Mouse (Mus musculus) hindbrain, embryonic 11.5 days (tissue): Measurements from ENCODE around the gene Mgat4e. TPM values are rescaled to one million over a fixed set of nuclear protein-coding genes. Genes with fewer than 3 reads are reported as not detected.

Experiments used
- ATAC-seq: fragments of 200-750 bp; cut with Nextera tagmentation; 2 replicates; pipeline ENCODE4 v1.8.0; 2017; ENCODE audit warnings: mild to moderate bottlenecking, moderate TSS enrichment, moderate library complexity; ENCODE audit not compliant: low FRiP score
- DNase-seq: peaks from one replicate; pipeline ENCODE4 v3.0.0-alpha.2; 2015; ENCODE audit warnings: low spot score
- H3K27ac ChIP-seq: fragments of 300-500 bp; sonication (generic); 2 replicates; pipeline ENCODE4 v1.5.1; 2014; ENCODE audit warnings: mild to moderate bottlenecking, low read depth, low read length
- H3K27me3 ChIP-seq: fragments of 300-500 bp; sonication (generic); 2 replicates; pipeline ENCODE4 v1.6.1; 2014; ENCODE audit warnings: mild to moderate bottlenecking, low read length, moderate library complexity, mixed read lengths; ENCODE audit not compliant: control insufficient read depth, insufficient read depth
- H3K36me3 ChIP-seq: fragments of 300-500 bp; sonication (generic); 2 replicates; pipeline ENCODE4 v1.6.1; 2014; ENCODE audit warnings: mild to moderate bottlenecking, low read length, moderate library complexity, mixed read lengths; ENCODE audit not compliant: control insufficient read depth, insufficient read depth
- H3K4me1 ChIP-seq: fragments of 300-500 bp; sonication (generic); replicated peaks from 2 replicates; pipeline ENCODE4 v1.6.1; 2014; ENCODE audit warnings: low read length, mixed read lengths; ENCODE audit not compliant: control insufficient read depth, insufficient read depth
- H3K4me2 ChIP-seq: fragments of 300-500 bp; sonication (generic); replicated peaks from 2 replicates; pipeline ENCODE4 v1.6.1; 2014; ENCODE audit warnings: mild to moderate bottlenecking, low read depth, low read length
- H3K4me3 ChIP-seq: fragments of 300-500 bp; sonication (generic); 2 replicates; pipeline ENCODE4 v1.5.1; 2014; ENCODE audit warnings: low read depth, low read length
- H3K9ac ChIP-seq: fragments of 300-500 bp; sonication (generic); 2 replicates; pipeline ENCODE4 v1.6.1; 2014; ENCODE audit warnings: low read depth, low read length
- H3K9me3 ChIP-seq: fragments of 300-500 bp; sonication (generic); 2 replicates; pipeline ENCODE4 v1.6.1; 2016; ENCODE audit warnings: low read length; ENCODE audit not compliant: control insufficient read depth
- WGBS: fragments of 180-500 bp; shearing (Covaris S2); extraction: QIAGEN DNeasy Blood & Tissue Kit; methylation state at CpG from one replicate; pipeline ENCODE4 v1.1.7; 2014; 5-methylcytosine and 5-hydroxymethylcytosine counted together
- polyA plus RNA-seq: library from polyadenylated mRNA; unstranded; fragments of >200 nt; fragmentation: Nextera tagmentation; extraction: Ambion mirVana; gene quantifications from 2 replicates; pipeline ENCODE4 v1.2.1, GENCODE M21; 2014

Gene Mgat4e
- polyA plus RNA-seq, 1 experiment from 2014 or later = not detected

GRCm38 (mm10) chr1:134513876-134514590, 35.4 kb downstream of the Mgat4e start:
- H3K9ac ChIP-seq = no peak overlapping the region
- no peaks in the 10 kb centered on the region for H3K9me3 ChIP-seq
- peak overlapping the region; percentile 65 for H3K4me2 ChIP-seq
- peaks cover 15% of the 10 kb centered on the region; the same call in 1 of the 2 replicates for H3K27me3 ChIP-seq
- no peak for DNase-seq
- H3K27ac ChIP-seq = no peak overlapping the region
- 47% methylated on average over 16 of the region's 16 CpGs for WGBS
- no peak for ATAC-seq
- no peak overlapping the region for H3K4me3 ChIP-seq
- peaks cover 3% of the 10 kb centered on the region for H3K4me1 ChIP-seq
- no peaks in the 10 kb centered on the region for H3K36me3 ChIP-seq

- no peaks in the 10 kb centered on the region for H3K36me3 ChIP-seq
- H3K27me3 ChIP-seq = peaks cover 15% of the 10 kb centered on the region; the same call in 1 of the 2 replicates
- DNase-seq (peak; percentile 64), ATAC-seq (0 out of 2 replicates have a peak, but pooled peaks have one; percentile 40)
- H3K4me1 ChIP-seq = peaks cover 3% of the 10 kb centered on the region
- peak overlapping the region; percentile 65 for H3K4me2 ChIP-seq
- 2% methylated on average over 38 of the region's 38 CpGs for WGBS
- no peaks in the 10 kb centered on the region for H3K9me3 ChIP-seq
- no peak overlapping the region for H3K27ac ChIP-seq
- H3K4me3 ChIP-seq = peak overlapping the region; percentile 31
- H3K9ac ChIP-seq = peak overlapping the region; percentile 49
Observed at GRCm38 (mm10) chr1:134513312-134513860, 36.1 kb downstream of the Mgat4e start.

- ATAC-seq (no peak), DNase-seq (no peak)
- Histone ChIP-seq H3K27me3 (peaks cover 15% of the 10 kb centered on the region; the same call in 1 of the 2 replicates), H3K4me2 (no peak overlapping the region), H3K4me1 (peaks cover 3% of the 10 kb centered on the region), H3K4me3 (no peak overlapping the region), H3K27ac (no peak overlapping the region), H3K36me3 (no peaks in the 10 kb centered on the region), H3K9me3 (no peaks in the 10 kb centered on the region), H3K9ac (no peak overlapping the region)
- WGBS = 59% methylated on average over 6 of the region's 6 CpGs
Observed at GRCm38 (mm10) chr1:134512584-134512983, 36.9 kb downstream of the Mgat4e start.

- H3K4me2 ChIP-seq = no peak overlapping the region
Observed at GRCm38 (mm10) chr1:134512183-134512582, 37.3 kb downstream of the Mgat4e start.

GRCm38 (mm10) chr1:134510018-134510417, 39.5 kb downstream of the Mgat4e start:
- DNase-seq (no peak), ATAC-seq (no peak)
- WGBS = 60% methylated on average over 7 of the region's 7 CpGs
- Histone ChIP-seq H3K9ac (no peak overlapping the region), H3K36me3 (no peaks in the 10 kb centered on the region), H3K4me1 (peaks cover 3% of the 10 kb centered on the region), H3K27ac (no peak overlapping the region), H3K4me2 (no peak overlapping the region), H3K9me3 (no peaks in the 10 kb centered on the region), H3K27me3 (peaks cover 15% of the 10 kb centered on the region; the same call in 1 of the 2 replicates), H3K4me3 (no peak overlapping the region)

More at GRCm38 (mm10) chr1:134512183-134512582, 37.3 kb downstream of the Mgat4e start:
- no peak overlapping the region for H3K9ac ChIP-seq
- H3K9me3 ChIP-seq = no peaks in the 10 kb centered on the region
- H3K4me3 ChIP-seq = no peak overlapping the region
- no peak overlapping the region for H3K27ac ChIP-seq
- 76% methylated on average over 4 of the region's 4 CpGs for WGBS
- peaks cover 3% of the 10 kb centered on the region for H3K4me1 ChIP-seq
- H3K36me3 ChIP-seq = no peaks in the 10 kb centered on the region
- DNase-seq (peak; percentile 7), ATAC-seq (no peak)
- H3K27me3 ChIP-seq = peaks cover 15% of the 10 kb centered on the region; the same call in 1 of the 2 replicates

GRCm38 (mm10) chr1:134506201-134506600, 43.3 kb downstream of the Mgat4e start:
- H3K4me2 ChIP-seq = no peak overlapping the region
- no peak for ATAC-seq
- no peaks in the 10 kb centered on the region for H3K4me1 ChIP-seq
- H3K4me3 ChIP-seq = no peak overlapping the region
- no peaks in the 10 kb centered on the region for H3K9me3 ChIP-seq
- no peaks in the 10 kb centered on the region for H3K27me3 ChIP-seq
- 94% methylated on average over 8 of the region's 8 CpGs for WGBS
- H3K36me3 ChIP-seq = no peaks in the 10 kb centered on the region
- no peak for DNase-seq
- H3K9ac ChIP-seq = no peak overlapping the region
- no peak overlapping the region for H3K27ac ChIP-seq

GRCm38 (mm10) chr1:134500916-134501315, 48.6 kb downstream of the Mgat4e start:
- ATAC-seq = no peak
- no peaks in the 10 kb centered on the region for H3K36me3 ChIP-seq
- no peaks in the 10 kb centered on the region for H3K27me3 ChIP-seq
- no peak overlapping the region for H3K4me3 ChIP-seq
- 94% methylated on average over 1 of the region's 1 CpGs for WGBS
- H3K9me3 ChIP-seq = no peaks in the 10 kb centered on the region
- H3K4me2 ChIP-seq = no peak overlapping the region
- H3K9ac ChIP-seq = no peak overlapping the region
- no peak overlapping the region for H3K27ac ChIP-seq
- no peak for DNase-seq
- no peaks in the 10 kb centered on the region for H3K4me1 ChIP-seq

GRCm38 (mm10) chr1:134495991-134496390, 53.5 kb downstream of the Mgat4e start:
- DNase-seq (no peak), ATAC-seq (no peak)
- H3K4me3 ChIP-seq = no peak overlapping the region
- no peaks in the 10 kb centered on the region for H3K9me3 ChIP-seq
- no peak overlapping the region for H3K27ac ChIP-seq
- H3K4me1 ChIP-seq = no peaks in the 10 kb centered on the region
- no peaks in the 10 kb centered on the region for H3K27me3 ChIP-seq
- no peak overlapping the region for H3K9ac ChIP-seq
- WGBS = 88% methylated on average over 10 of the region's 10 CpGs
- no peaks in the 10 kb centered on the region for H3K36me3 ChIP-seq
- H3K4me2 ChIP-seq = no peak overlapping the region

- H3K9ac ChIP-seq = peak overlapping the region; percentile 76
- H3K4me2 ChIP-seq = peak overlapping the region; percentile 78
- no peaks in the 10 kb centered on the region for H3K27me3 ChIP-seq
- no peaks in the 10 kb centered on the region for H3K9me3 ChIP-seq
- no peak overlapping the region for H3K27ac ChIP-seq
- no peaks in the 10 kb centered on the region for H3K4me1 ChIP-seq
- DNase-seq (no peak), ATAC-seq (no peak)
- peak overlapping the region; percentile 71 for H3K4me3 ChIP-seq
- H3K36me3 ChIP-seq = no peaks in the 10 kb centered on the region
- WGBS = 20% methylated on average over 5 of the region's 5 CpGs
Observed at GRCm38 (mm10) chr1:134495216-134495539, 54.3 kb downstream of the Mgat4e start.
